Mouse (Mus musculus): ENCODE measurements around the gene Vmn2r12.

DNA sequence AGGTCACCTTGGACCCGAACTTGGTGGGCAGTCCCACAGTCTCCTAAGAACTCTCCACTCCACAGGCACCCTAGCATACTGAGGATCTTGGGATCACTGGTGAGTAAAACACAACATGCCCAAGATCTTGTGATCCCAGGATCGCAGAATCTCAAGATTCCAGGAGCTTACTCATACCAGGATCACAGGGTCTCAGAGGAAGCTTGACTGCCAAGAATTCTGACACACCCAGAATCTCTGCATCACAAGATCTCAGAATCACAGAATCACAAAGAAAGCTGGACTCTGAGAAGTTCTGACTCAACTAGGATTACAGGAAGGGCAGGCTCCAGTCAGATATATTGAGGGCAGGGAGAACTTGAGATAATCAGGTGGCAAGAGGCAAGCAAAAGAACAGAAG lies 39.0 kb upstream of the Vmn2r12 start:
- no peak for TF ChIP-seq CTCF (IDR thresholded peaks at IDR 0.05; ENCODE audit: extremely low read depth, insufficient read depth, low read length)
- TF ChIP-seq POLR2A (IDR thresholded peaks at IDR 0.05; ENCODE audit: extremely low read depth, insufficient read depth, low read length), result no peak

Data from cortical plate, adult 2 months (tissue).